Mouse (Mus musculus): ENCODE measurements around the gene Abhd2. TPM values are rescaled to one million over a fixed set of nuclear protein-coding genes. Genes with fewer than 3 reads are reported as not detected.

The Abhd2 gene
- polyA plus RNA-seq, 1 experiment from 2014 or later: 12.9 TPM

DNA sequence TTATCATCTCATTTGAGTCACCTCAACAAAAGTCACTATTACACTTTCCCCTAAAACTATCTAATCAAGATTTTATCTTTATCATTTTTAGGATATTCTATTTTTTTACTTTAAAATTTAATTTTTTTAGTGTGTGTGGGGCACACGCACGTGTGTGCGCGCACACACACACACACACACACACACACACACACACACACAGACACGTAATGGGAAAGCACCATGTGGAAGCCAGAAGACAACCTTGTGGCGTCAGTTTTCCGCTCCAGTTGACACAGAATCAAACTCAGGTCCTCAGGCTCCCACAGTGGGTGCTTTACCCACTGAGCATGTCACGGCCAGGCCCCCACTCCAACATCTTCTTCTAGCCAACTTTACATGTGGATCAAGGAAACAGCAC, 4.1 kb upstream of the Abhd2 start:
- WGBS: 89% methylated on average over 8 of the region's 8 CpGs
- Histone ChIP-seq H3K4me2 (replicated peaks) (no peak overlapping the region), H3K4me1 (peaks cover 10% of the 10 kb centered on the region), H3K27me3 (replicated peaks) (no peaks in the 10 kb centered on the region), H3K9ac (no peak overlapping the region), H3K36me3 (no peaks in the 10 kb centered on the region), H3K27ac (no peak overlapping the region), H3K4me3 (no peak overlapping the region), H3K9me3 (no peaks in the 10 kb centered on the region)
- ATAC-seq (ENCODE audit: low FRiP score, low read depth): no peak

DNA sequence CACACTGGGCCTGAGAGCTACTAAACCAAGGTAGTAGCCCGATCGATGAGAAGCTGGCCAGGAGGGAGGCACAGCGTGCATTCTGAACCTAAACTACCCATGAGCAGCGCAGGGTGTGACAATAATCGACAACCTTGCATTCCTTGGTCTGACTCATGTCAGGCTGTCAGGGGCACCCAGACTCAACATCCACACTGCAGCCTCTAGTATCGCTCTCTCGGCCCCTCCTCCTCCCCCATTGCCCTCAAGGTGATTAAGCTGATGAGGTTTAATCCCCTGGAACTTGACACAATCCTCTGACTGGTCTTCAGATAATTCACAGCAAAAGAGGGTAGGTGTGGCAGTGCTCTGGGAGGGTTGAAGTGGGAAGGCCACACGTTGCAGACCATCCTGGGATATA, 3.6 kb upstream of the Abhd2 start:
- H3K27me3 ChIP-seq (replicated peaks): no peaks in the 10 kb centered on the region
- WGBS: 74% methylated on average over 8 of the region's 8 CpGs
- no peaks in the 10 kb centered on the region for H3K9me3 ChIP-seq
- peaks cover 15% of the 10 kb centered on the region for H3K4me1 ChIP-seq
- no peaks in the 10 kb centered on the region for H3K36me3 ChIP-seq
- H3K9ac ChIP-seq: no peak overlapping the region
- H3K4me3 ChIP-seq: no peak overlapping the region
- ATAC-seq (ENCODE audit: low FRiP score, low read depth): no peak
- H3K4me2 ChIP-seq (replicated peaks): no peak overlapping the region
- no peak overlapping the region for H3K27ac ChIP-seq

DNA sequence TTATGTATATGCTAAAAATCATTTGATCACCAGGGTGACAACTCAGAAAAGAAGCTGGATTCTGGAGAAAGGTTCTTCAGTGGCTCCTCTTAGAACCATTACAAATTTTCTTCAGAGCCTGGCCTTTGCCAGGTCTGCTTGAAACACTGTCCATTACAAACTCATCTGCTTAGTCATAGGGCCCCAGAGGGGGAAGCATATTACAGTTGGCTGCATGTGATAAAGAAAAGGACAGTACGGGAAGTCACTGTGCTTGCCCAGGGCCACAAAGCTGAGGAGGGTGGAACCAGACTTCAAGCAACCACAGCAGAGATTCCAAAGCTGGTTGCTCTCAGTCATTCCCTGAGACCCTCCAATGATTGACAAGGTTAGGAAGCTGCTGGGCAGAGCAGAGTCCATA, 3.1 kb upstream of the Abhd2 start:
- Histone ChIP-seq H3K4me3 (no peak overlapping the region), H3K27ac (no peak overlapping the region), H3K9ac (no peak overlapping the region), H3K4me1 (peaks cover 19% of the 10 kb centered on the region), H3K27me3 (replicated peaks) (no peaks in the 10 kb centered on the region), H3K9me3 (no peaks in the 10 kb centered on the region), H3K4me2 (replicated peaks) (no peak overlapping the region), H3K36me3 (no peaks in the 10 kb centered on the region)
- ATAC-seq (ENCODE audit: low FRiP score, low read depth): no peak
- 79% methylated on average over 1 of the region's 1 CpGs for WGBS

DNA sequence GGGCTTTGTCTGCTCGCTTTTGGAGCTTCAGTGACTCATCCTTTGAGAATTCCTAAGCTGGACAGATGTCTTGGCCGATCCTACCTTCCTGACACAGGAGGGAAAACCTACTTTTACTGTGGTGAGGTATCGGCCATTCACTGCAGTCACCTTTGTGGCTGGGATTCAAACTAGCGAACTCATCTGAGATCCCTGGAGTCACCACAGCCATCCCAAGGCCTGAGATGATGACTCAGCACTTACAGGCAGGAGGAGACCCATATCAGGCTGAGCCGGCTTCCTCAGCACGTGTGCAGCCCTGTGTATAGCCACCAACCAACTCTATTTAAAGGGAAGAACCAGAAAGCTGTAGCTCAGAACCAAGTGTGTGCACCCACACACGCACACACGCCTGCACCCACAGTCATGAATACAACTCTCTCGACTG, 2.0 kb upstream of the Abhd2 start:
- no peaks in the 10 kb centered on the region for H3K9me3 ChIP-seq
- H3K27me3 ChIP-seq (replicated peaks): no peaks in the 10 kb centered on the region
- H3K27ac ChIP-seq: no peak overlapping the region
- no peak overlapping the region for H3K4me3 ChIP-seq
- H3K36me3 ChIP-seq: no peaks in the 10 kb centered on the region
- no peak for ATAC-seq (ENCODE audit: low FRiP score, low read depth)
- H3K9ac ChIP-seq: no peak overlapping the region
- no peak overlapping the region for H3K4me2 ChIP-seq (replicated peaks)
- peaks cover 30% of the 10 kb centered on the region for H3K4me1 ChIP-seq
- WGBS: 85% methylated on average over 9 of the region's 9 CpGs

DNA sequence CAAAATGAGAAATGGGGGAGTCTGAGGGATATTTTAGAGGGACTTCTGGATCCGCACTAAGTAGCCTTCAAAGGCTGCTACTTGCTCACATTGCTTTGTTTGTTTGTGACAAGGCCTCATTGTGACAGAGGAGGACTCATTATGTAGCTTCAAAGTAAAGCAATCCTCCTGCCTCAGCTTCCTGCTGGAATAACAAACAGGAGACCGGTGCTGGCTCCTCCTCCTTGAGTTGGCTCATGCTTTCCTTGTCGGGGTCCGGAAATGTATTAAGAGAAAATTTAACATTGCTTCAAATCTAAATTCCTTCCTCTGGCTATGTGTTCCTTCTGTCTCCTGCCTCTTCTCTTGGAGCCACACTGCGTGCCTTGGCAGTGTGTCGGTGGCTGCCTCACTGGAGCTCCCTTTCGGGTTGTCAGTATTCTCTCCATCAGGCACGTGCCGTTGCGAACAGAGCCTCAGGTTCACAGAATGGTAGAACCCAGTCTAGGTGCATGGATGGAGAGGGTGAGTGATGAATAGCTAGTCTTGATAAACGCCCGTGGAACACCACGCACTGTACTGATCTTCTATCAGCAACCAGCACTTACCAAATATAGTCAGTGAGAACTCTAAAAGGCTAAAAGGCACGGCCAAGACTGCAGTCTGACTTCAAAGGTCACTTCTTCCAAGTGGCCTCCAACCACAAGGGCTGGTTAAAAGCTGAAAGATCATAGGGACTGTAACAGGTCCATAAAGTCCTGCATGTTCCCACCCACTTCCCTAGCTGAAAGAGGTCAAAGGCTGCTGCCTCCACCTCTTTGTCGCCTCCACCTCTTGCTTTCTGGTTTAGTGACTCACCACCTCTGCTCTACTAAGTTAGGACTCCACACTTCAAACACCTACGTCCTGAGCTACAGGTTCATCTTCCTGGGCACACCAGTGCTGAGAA, 874 bp upstream of the Abhd2 start:
- no peak for ATAC-seq (ENCODE audit: low FRiP score, low read depth)
- Histone ChIP-seq H3K4me3 (peak overlapping the region; percentile 35), H3K27me3 (replicated peaks) (no peaks in the 10 kb centered on the region), H3K9ac (no peak overlapping the region), H3K36me3 (no peaks in the 10 kb centered on the region), H3K9me3 (no peaks in the 10 kb centered on the region), H3K4me1 (peaks cover 36% of the 10 kb centered on the region), H3K4me2 (replicated peaks) (peak overlapping the region; percentile 81), H3K27ac (no peak overlapping the region)
- WGBS: 78% methylated on average over 16 of the region's 16 CpGs

DNA sequence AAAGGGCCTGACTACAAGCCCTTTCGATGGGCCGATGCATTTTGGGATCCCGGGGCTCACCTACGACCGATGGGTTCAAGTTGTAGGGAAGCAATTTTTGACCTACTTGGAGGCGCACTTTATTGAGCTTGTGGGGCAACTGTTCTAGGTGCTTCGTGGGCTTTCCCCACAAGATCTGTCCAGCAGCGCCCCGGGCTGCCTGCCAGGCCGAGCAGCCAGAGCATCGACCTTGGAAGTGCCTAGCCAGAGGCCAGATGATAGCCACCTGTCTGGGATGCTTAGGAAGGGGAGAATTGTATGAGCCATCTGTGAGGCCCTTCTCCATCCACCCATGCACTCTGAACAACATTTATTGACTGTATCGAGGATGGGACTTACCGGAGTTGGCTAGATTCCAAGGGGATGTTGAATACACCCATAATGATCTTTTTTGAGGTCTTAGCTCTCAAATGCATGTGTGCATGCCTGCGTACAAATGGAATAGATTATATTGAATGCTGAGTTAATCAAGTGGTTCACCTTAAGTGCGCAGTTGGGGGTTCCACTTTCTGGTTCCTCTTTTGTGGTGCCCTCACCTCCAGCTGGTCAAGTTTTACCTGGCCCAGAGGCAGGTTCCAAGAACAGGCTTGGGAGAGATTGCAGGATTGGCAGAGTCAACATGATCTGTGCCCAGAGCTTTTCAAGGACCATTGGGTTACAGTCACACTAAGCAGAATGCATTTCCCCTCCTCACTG, 906 bp downstream of the Abhd2 start:
- H3K4me3 ChIP-seq: peak overlapping the region; percentile 79
- H3K27ac ChIP-seq: no peak overlapping the region
- H3K27me3 ChIP-seq (replicated peaks): no peaks in the 10 kb centered on the region
- H3K9me3 ChIP-seq: no peaks in the 10 kb centered on the region
- H3K4me1 ChIP-seq: peaks cover 43% of the 10 kb centered on the region
- WGBS: 18% methylated on average over 15 of the region's 15 CpGs
- H3K9ac ChIP-seq: peak overlapping the region; percentile 75
- ATAC-seq (ENCODE audit: low FRiP score, low read depth): no peak
- H3K4me2 ChIP-seq (replicated peaks): peak overlapping the region; percentile 81
- H3K36me3 ChIP-seq: no peaks in the 10 kb centered on the region

DNA sequence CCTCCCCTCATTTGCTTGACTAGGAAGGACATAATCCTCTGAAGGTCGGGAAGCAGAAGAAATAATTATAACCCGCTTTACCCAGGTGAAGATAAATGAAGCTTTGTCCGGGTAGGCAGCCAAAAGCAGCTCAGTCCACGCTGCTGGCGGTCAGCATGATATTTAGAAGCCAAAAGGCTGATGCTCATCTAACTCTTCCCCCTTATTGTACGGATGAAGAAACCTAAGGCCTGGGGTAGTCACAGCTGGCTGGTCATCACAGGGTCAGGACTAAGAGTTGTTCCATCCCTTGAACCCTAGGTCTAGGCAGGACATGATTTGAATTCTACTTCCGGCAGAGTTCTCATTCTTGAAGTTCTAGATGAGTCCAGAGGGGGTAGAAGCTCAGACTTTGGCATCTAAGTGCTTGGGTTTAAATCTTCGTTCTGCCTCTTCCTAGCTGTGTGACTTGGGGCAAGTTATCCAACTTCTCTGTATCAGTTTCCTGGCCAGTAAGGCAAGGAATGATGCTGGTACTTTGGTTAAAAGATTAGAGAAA, 1.5 kb downstream of the Abhd2 start:
- H3K4me1 ChIP-seq: peaks cover 48% of the 10 kb centered on the region

DNA sequence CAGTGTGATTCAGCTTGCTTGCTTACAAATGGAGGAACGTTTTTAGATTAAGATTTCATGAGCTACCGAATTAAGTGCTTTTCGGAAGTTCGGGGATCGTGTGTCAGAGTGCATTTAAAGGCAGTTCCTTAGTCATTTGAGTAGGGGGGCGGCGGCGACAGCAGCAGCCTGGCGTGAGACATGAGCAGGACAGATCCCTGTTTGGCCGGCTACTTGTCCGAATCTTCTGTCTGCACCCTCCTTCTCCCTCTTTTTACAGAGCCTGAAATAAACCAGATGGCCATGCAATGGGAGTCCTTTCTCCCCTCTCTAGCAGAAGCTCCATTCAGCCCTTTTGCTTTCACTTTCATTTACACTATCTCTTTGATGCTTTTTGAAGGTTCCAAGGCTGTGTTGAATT, 2.3 kb downstream of the Abhd2 start:
- ATAC-seq (ENCODE audit: low FRiP score, low read depth): no peak
- Histone ChIP-seq H3K9ac (peak overlapping the region; percentile 38; the same call in 1 of the 2 replicates), H3K27me3 (replicated peaks) (no peaks in the 10 kb centered on the region), H3K4me2 (replicated peaks) (peak overlapping the region; percentile 81), H3K4me1 (peaks cover 48% of the 10 kb centered on the region), H3K4me3 (peak overlapping the region; percentile 5; the same call in 1 of the 2 replicates), H3K36me3 (no peaks in the 10 kb centered on the region), H3K9me3 (no peaks in the 10 kb centered on the region), H3K27ac (no peak overlapping the region)
- 45% methylated on average over 11 of the region's 11 CpGs for WGBS

More for the DNA sequence above, 1.5 kb downstream of the Abhd2 start:
- Histone ChIP-seq H3K9ac (peak overlapping the region; percentile 75), H3K9me3 (no peaks in the 10 kb centered on the region), H3K4me3 (peak overlapping the region; percentile 79), H3K27ac (no peak overlapping the region), H3K36me3 (no peaks in the 10 kb centered on the region), H3K4me2 (replicated peaks) (peak overlapping the region; percentile 81), H3K27me3 (replicated peaks) (no peaks in the 10 kb centered on the region)
- whole genome bisulfite sequencing: 84% methylated on average over 8 of the region's 8 CpGs
- ATAC-seq (ENCODE audit: low FRiP score, low read depth): no peak

DNA sequence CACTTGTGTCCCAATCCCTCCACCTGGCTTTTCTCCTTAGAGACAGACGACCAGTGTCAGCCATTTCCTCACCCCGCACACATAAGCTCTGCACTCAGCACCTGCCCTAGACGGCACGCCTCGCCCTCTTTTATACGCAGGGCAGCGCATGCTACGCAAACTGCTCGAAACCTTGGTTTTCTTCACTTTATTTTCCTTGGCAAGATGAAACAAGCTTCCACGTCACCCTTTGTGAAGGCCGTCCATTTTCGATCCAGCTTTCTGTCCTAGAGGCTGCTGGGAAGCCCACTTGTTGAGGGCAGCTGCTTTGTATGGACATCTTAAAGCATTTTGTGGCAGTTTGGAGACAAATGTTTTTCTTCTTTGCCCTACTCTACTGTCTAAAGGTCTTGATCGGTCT, 5.4 kb downstream of the Abhd2 start:
- WGBS: 84% methylated on average over 13 of the region's 13 CpGs
- H3K4me3 ChIP-seq: no peak overlapping the region
- H3K9me3 ChIP-seq: no peaks in the 10 kb centered on the region
- no peak for ATAC-seq (ENCODE audit: low FRiP score, low read depth)
- no peak overlapping the region for H3K27ac ChIP-seq
- no peak overlapping the region for H3K9ac ChIP-seq
- H3K4me2 ChIP-seq (replicated peaks): no peak overlapping the region
- H3K27me3 ChIP-seq (replicated peaks): no peaks in the 10 kb centered on the region
- H3K4me1 ChIP-seq: peaks cover 53% of the 10 kb centered on the region
- no peaks in the 10 kb centered on the region for H3K36me3 ChIP-seq

DNA sequence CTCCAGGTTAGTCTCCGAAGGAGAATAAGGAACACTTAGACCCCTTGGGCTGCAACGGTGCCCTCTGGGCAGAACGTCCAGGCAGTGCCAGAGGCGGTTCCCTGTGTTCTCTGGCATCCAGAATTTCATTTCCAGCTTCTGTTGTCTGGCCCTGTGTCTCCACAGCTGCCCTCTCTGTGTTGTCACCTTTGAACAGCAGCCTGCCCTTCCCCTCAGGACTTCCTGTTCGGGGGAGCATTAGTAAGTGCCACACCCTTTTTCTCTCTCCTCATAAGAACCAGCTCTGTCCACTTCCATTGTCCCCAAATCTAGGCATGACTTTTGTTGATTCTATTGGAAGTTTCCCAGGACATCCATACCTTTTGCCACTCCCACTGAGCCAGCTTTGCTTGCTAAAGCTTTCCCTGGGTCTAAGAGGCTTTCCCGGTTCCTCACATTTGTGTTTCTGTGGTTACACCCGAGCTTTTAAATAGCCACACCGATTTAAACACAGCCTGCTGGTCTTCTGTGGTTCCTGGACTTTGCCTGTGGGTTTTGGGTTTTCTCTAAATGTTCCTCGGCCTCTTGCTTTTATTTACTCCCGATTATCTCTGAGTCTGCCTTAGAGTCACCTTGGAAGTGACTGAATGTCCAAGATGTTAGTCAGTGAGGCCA, 6.5 kb downstream of the Abhd2 start:
- Histone ChIP-seq H3K4me2 (replicated peaks) (no peak overlapping the region), H3K4me3 (no peak overlapping the region), H3K9me3 (no peaks in the 10 kb centered on the region), H3K4me1 (peaks cover 52% of the 10 kb centered on the region), H3K27me3 (replicated peaks) (no peaks in the 10 kb centered on the region), H3K36me3 (no peaks in the 10 kb centered on the region), H3K27ac (no peak overlapping the region), H3K9ac (no peak overlapping the region)
- WGBS: 75% methylated on average over 10 of the region's 10 CpGs
- ATAC-seq (ENCODE audit: low FRiP score, low read depth): no peak

DNA sequence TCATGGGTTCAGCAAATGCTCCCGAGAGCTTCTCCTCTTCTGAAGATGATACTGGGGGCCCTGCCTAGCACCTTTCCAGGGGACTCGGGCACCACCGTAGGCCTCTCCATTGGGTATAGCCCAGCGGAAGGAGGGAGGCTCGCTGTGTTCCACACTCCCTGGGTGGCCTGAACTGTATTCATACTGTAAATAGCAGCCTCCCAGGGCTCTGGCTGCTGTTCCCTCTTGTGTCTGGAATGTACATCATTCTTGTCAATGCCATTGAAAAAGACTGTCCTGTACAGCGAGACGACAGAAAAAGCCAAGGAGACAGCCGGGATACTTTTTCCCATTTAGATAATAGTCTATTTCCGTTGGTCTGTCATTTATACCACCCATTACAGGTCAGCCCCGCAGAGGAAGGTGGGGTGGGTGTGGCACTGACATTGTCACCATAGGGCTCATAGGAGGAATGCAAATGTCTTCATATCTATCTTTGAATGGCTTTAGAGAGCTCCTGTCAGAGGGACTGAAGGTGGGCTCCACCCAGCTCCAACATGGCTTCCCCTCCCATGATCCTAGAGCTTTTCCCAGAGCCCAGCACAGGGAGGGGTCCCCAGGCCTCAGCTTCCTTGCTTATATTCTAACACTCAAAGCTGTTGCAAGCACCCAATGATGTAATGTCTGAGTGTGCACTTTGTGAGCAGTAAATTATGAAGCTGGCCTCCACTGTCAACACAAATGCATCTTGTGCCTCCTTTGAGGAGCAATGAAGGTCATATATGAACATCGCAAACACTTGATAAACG, 10.1 kb downstream of the Abhd2 start:
- Histone ChIP-seq H3K4me2 (replicated peaks) (no peak overlapping the region), H3K9ac (no peak overlapping the region), H3K27ac (no peak overlapping the region), H3K36me3 (no peaks in the 10 kb centered on the region), H3K9me3 (no peaks in the 10 kb centered on the region), H3K4me1 (peaks cover 33% of the 10 kb centered on the region), H3K27me3 (replicated peaks) (no peaks in the 10 kb centered on the region), H3K4me3 (no peak overlapping the region)
- peak; percentile 53; the same call in 1 of the 2 replicates for ATAC-seq (ENCODE audit: low FRiP score, low read depth)
- WGBS: 75% methylated on average over 12 of the region's 12 CpGs
